Mouse (Mus musculus): ENCODE measurements around the gene Galnt2.

Galnt2 gene

DNA sequence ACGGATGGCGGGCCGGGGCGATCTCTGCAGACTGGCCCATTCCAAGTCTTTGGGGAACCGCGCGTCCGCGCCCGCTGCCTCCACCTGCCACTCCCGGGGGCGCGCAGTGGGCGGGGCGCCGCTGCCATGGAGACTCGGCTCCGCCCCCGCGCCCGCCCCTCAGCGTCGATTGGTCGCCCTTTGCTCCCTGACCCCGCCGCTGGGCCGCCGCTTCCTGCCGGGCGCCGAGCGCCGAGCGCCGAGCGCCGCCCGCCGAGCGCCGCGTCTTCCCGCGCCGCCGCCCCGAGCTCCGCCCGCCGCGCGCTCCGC, at the start of gene Galnt2:
TSS of gene Galnt2 (plus strand) at position 216 of the 309 bp plus-strand sequence.
- DNase-seq: peak; percentile 94 to 95

DNA sequence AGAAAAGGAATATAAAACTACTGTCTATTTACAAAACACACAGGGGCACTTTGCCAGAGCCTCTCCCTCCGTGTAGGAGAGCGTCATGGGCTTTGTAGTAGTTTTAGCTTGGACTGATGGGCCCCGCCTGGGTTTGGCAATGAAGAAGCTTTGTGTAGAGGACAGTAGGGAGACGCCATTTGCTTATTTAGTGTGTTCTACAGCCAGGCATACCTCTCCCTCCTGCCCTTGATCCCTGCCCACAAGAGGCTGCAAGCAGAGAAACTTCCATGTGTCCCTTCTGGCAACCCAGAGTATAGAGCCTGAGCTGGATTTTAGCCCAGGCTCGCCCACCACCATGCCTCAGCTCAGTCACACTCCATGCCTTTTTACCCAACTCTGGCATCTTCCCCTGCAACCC, 49.4 kb upstream of the Galnt2 start:
- no peak for DNase-seq

DNA sequence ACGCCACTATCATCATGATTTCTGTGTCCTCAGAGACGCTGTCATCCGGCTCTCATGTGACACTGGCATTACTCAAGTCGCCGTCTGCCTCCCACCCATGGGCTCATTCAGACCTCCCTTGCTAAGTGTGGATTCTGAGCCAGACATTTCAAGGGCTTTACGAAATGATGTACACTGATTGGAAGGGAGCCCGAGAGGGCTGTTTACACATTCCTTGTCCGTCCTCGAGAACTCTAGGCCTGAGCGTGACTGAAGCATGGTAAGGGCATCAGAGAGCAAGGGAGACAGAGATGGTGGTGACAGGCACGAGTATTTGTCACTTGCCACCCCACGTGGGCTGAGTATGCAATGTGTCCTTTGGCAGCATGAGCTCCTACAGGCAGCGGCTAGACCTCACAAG, 49.0 kb upstream of the Galnt2 start:
- DNase-seq: peak in 1 of 2 experiments; percentile 48

DNA sequence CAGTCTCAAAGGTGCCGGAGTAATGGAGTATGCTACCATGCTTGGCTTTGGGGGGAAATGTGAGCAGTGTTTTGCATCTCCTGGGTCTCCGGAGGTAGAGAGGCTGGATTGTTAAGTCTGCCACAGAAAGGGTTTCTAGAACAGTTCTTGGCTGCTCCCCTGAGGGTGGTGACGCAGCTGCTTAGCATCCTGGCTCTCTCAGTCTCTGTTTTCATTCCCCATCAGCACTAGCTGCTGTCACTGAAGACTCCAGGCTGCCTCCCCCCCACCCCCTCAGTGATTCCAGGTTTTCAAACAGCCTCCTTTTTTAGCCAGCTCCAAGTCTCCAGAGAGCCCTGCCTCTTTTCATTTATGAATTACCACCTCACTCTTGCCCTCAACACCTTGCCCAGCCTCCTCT, 47.1 kb upstream of the Galnt2 start:
- no peak for DNase-seq

DNA sequence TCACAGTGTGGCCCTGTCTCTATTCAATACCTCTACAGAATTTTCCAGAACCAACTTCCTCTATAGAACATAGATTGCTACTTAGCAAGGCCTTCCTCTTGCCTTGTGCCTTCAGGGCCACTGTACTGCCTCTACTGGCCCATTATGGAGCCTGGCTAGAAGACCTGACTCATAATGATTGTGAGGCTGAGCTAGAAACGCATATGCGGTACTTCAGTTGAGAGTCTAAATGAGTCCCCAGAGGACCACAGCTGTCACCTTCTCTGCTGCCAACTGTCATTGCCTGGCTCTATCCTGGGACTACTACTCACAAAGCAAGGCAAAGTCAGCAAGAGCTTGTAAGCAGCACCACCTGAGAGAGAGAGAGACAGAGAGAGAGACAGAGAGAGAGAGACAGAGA, 46.7 kb upstream of the Galnt2 start:
- DNase-seq: no peak

DNA sequence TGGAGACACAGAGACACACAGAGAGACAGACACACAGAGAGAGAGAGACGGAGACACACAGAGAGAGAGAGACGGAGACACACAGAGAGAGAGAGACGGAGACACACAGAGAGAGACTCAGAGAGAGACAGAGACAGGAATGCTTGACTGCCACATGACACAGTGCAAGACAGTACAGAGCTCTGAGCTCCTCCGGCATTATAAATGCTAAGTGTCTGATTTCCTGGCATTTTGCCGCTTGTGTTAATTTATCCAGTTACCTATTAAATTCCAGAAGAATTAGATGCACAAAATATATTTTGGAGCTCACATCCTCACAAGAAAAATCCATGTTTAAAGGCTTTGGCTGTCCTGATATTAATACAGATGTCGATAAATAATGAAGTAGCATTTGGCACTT, 46.1 kb upstream of the Galnt2 start:
- DNase-seq: peak in 1 of 2 experiments; percentile 12

DNA sequence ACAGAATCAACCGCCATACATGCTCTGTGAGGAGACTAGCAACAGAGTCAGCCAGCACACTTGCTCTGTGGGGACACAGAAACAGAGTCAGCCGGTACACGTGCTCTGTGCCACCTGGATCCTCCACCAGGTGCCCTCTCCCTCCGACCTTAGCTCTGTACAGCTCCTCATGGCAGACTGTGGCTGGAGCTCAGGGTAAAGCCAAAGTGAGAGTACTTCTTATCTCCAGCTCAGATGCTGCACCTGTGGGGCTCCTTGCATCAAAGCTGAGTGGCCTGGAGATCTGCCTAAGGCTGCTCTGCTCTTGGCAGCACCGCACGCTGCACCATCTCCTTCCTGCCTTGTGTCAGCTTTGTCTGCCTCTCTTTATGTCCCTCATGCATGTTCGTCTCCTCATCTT, 40.8 kb upstream of the Galnt2 start:
- no peak for DNase-seq

DNA sequence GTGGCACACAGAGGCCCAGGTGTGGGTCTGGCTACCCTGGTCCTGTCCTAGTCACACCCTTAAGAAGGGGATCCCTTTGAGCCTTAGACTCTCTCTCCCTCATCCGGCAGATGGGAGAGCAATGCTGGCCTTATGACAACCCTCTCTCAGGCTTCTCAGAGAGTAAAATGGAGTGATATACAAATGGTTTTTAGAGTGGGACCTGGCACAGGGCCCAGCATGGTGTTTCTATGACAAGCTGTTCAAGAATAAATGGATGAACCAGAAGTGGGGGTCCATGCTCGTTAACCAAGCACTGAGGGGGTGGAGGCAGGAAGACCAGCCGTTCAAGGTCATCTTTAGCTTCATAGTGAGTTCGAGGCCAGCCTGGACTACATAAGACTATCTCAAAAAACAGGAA, 38.9 kb upstream of the Galnt2 start:
- DNase-seq: no peak

DNA sequence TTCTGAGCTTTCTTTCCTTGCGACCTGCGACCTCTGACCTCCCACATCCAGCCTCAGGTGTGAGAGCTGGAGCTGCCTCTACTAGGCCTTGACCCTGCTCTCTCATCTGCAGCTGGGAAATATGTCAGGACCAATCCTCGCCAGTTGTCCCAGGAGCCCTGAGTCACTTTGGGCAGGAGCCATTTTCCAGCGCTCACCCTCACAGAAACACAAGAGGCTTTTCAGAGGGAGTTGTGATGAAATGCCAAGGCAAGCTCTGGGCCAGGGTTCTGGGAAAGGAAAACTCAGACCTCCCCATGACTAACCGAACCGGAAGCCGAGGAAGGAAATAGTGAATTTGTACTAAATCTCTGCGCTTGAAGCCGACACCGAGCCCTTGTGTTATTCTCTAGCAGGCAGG, 38.2 kb upstream of the Galnt2 start:
- DNase-seq: peak in 1 of 2 experiments; percentile 45

DNA sequence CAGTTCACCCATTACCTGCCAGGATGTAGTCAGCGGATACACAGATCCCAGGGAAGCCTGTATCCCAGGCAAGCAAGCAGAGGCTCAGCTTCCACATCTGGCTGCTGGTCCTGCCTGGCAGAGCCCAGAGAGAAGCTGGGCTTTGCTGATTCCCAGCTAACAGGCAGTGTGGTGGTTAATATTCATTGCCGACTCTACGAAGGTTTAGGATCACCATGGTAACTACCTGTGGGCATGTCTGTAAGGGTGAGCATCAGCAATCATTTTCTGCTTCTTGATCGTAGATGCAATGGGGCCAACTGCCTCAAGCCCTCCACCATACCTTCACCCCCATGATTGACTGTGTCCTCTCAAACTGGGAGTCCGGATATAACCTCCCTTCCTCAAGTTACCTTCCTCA, 37.2 kb upstream of the Galnt2 start:
- DNase-seq: no peak

DNA sequence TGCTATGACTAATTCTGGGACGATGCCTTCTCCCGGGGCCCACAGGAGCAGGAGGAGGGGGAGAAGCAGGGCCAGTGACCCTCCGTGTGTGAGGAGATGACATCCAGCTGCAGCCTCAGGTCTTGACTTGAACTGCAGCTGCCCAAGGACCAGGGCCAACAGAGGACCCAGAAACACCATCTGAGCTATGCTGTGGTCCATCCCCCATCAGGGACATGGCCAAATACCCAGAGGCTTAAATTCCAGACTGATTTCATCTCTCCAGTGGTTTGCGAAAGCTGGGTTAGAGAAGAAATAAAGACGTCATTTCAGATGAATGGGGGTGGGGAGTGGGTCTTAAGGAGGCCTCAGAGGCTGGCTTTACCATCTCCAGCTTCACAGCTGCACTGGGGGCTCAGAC, 35.0 kb upstream of the Galnt2 start:
- DNase-seq: no peak

DNA sequence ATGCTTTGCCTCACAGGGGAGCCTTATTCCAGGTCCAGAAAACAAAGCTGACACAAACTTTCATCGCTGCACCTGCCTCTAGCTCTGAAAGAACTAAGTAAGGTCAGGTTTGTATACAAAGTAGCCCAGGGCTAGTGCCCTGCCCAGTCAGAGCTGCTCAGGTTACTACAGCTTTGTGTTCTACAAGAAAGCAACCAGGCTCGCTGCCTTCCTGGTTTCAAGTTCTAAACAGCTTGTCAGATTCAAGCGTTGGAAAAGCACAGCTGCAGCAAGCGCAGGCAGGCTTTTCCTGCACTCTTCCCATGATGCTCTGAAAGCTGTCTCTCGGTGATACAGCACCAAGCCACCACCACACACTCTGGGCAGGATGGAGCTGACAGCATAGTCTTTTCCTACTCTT, 34.4 kb upstream of the Galnt2 start:
- DNase-seq: no peak

DNA sequence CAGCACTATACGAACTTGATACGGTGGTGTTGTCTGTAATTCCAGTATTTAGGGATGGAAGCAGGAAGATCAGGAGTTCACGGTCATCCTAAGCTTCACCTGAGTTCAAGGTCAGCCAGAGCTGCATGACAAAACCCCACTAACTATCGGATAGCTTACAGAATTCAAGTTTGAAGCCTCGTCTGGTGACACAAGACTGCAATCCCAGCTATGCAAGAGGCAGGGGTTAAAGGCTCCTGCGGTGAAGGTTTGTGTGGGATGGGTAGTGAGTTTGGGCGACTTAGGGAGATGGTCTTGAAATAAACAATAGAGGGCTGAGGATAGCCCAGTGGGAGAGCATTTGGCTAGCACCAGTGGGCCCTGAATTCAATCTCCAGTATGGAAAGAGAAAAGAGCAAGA, 33.0 kb upstream of the Galnt2 start:
- no peak for DNase-seq

DNA sequence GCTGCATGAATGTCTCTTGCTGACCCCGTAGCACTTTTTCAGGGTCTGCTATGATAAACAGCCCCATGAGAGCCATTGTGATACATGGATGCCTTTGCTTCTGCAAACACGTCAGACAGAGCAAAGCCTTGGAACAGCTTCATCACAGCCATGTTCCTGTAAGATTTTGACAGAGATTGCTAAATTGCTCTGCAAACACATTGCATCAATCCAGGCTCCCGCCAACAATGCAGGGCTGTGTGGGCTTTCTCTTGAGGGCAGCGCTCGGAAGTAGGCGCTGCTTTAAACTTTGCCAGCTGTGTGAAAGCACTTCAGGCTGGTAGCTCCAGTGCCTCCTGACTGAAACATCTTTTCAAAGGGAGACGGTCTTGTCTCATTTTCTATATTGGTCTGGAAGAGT, 30.8 kb upstream of the Galnt2 start:
- DNase-seq: no peak

DNA sequence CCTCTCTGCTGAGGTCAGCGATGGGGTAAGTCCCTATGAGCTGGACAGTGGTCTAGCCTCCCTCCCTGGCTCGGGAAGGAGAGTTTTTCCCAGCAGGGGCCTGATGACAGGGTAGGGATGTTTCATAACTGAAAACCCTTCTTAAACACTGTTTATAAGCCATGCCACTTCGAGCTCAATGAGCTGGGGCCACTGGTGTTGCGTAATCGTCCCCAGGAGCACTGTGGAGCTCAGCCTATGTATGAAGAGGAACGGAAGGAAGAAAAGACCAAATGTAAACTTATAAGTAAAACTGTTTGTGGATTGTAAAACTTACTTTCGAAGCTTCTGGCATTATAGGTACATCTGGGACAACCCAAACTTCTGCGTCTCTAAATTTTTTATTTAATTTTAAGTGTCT, 29.5 kb upstream of the Galnt2 start:
- DNase-seq: no peak

DNA sequence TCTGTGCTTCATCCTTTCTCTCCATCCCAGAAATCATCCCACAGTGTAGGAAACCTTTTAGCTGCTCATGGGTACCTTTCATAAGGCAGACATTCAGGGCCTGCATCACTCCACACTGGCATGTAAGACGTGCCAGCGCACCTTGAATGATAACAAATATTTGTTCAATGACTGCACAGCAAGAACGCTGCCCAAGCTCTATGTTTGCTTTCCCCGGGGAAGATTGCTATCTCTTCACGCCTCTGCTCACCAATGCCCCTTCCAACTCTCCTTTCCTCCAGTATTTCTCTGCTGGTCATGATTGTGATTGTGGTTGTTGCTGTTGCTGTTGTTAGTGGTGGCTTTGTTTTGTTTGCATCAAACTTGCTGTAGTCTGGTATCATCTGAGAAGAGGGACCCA, 28.3 kb upstream of the Galnt2 start:
- no peak for DNase-seq

DNA sequence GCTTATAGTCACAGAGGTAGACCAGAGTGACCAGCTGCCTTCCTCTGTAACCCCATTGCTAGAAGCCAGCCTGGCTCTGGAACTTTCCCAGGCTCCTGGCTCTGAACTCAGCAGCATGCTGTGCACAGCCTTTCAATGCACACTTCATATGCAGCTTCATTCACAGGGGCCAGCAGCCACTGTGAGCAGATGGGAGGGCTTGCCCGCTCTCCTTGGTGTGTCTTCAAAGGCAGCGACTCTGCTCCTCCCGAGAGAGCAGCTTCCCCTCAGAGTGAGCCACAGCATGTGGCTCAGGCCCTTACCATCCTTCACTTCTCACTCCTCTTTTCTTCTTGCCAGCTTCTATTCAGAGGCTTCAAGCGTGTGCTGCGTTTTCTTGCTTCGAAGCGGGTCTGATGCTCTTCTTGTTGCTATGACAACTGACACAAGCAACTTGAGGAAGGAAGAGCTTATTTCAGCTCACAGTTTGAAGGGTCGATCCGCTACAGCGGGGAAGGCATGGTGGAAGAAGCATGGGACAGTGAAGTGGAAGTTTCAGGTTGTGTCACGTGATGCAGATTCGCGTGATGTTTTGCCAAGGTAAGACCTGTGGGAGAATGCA, 27.1 kb upstream of the Galnt2 start:
- no peak for DNase-seq

DNA sequence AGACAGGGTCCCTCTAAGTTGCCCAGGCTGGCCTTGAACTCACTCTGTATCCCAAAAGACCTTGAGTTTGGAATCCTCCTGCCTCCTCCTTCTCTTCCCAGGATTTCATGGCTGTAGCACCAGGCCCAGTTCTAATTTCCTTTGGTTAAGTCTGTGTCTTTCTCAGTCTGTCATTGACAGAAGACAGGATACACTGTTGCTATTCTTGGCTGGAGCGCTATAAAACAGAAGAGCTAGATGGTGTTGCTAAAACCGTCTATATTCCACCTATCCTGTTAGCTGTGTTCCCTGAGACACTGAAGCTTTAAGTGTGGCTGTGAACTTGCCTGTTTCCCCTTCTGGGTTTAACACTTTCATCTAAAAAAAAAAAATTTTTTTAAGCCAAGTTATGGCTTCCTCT, 19.0 kb upstream of the Galnt2 start:
- DNase-seq: no peak

DNA sequence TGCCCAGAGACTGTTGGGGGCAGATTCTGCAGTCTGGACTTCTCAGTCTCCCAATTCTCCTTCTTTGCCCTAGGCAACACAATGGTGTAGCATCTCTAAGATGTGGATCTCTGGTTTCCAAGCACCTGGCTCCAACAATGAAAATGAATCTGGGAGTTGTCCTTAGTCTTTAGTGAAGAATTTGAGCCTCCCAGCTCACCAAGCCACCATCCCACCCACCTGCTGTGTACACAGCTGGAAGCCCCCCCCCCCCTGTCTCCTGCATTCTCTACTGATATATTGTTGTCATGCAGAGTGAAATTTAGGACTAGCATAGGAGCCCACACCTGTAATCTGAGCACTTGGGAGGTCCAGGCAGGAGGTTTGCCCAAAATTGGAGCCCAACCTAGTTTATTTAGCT, 14.2 kb upstream of the Galnt2 start:
- no peak for DNase-seq

DNA sequence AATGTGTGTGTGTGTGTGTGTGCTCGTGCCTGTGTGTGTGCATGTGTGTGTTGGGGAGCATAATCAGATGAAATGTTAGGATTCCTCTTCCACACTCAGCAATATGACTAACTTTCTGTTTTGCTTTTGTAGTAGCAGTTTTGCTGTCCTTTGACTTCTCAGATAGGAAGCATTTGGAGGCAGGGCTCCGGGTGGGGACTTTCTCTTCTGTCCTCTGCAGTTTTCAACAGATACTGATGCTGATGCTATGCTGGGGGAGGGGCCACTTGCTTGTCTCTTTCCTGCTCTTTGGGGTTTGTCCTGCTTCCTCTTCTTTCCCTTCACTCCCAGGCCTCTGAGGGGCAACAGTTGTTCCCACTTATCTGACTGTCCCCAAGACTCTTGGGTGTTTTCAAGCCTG, 1.3 kb upstream of the Galnt2 start:
- DNase-seq: no peak

DNA sequence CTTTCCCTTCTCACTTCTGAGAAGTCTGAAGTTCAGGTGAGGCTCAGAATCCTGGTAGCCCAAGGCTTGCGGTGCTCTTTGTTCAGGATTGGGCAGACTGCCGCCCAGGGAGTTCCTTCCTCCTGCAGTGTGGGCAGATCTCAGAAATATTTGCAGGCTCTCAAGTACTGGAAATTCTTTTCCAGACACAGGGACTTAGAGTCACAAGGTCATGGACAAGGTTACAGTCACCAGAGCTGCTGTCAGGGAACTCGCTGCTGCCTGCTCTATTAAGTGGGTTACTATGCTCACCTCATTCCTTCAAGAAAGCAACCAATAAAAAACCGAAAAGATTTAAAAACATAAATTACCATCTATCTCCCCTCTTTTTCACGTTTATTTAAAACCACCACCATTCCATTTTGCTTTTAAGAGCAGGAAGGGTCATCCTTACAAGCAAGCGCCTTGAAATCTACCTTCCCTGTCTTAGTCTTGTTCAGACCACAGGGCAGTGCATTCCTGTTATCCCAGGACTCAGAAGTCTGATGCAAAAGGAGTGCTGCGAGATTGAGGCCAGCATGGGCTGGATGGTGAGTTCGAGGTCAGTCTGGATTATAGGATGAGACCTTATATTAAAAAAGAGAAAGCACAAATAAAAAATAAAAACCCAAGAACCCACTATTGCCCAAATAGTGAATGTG, 555 bp upstream of the Galnt2 start:
- DNase-seq: no peak

DNA sequence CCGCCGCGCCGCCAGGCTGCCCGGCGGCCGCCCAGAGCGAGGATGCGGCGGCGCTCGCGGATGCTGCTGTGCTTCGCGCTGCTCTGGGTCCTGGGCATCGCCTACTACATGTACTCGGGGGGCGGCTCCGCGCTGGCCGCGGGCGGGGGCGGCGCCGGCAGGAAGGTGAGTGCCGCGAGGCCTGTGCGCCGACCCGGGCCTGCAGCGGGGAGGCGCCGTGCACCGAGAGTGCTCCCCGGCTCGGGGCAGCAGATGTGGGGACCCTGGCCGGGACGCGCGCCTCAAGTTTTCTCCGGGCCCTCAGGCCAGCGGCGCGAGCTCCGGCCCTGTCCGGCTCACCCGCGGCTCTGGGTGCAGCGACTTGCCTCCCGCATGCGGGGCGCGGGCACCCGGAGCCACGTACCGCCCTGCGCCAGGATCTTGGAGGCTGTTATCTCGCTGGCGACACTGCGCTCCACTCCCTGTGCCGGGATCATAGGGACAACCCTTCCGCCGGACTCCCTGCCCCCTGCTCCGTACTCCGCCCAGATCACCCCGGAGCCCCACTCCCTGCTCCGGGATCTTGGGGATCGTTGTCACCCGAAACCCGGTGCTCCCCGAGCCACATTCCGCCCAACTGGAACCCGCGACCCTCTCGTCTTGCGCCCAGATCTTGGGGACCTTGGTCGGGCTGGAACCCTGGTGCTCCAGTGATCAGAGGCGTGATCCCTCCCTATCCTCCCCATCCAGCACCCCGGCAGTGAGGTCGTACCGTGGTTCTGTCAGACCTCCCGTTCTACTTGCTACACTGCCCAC, 491 bp downstream of the Galnt2 start:
- DNase-seq: peak in 1 of 2 experiments; percentile 25

DNA sequence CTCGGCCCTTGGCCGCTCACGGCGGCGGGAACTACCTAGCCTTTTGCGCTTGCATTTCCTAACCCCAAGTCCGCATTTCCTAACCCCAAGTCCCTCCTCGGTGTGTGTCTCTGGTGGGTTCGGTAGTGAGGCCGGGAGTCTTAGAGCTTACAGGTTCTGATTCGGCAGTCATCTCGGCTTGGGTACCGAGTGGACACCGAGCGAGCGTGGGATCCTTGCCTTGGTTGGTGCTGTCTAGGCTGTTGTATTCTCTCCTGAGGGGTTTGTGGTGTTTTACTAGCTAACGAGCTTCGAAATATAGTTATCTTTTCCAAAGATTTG, 1.0 kb downstream of the Galnt2 start:
- no peak for DNase-seq

DNA sequence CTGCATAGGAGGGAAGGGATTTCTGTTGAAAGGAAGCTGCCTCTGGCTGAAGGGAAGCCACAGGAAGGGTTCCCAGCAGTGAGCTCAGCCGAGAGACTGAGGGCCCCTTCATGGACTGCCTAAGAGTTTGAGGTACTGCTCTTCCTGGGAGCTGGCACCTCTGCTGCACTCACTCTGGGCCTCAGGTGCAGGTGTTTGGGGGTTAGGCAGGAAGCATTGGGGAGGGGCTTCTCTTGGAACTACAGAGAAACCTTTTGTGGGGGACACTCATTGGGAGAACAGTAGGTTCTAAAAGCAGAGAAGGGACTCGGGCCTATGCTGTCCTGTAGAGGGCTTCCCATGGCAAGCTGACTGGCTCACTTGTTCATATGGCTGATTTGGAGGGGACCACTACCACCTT, 3.3 kb downstream of the Galnt2 start:
- no peak for DNase-seq

DNA sequence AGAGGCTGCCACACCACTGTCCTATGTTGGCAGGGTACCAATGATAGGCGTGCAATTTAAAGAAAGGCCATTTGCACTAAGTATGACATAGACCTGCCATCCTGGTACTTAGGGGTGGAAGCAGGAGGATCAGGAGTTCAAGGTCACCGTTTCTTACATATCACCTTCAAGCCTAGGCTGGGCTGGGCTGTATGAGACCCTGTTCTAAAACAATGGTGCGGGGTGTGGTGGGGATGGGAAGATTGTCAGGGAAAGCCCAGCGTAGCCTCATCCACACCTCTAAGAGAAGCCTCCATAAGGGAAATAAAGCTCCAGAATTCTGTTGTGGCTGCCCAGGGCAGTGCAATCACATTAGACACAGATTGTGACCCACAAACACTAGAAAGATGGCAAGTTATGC, 4.3 kb downstream of the Galnt2 start:
- no peak for DNase-seq

Data from kidney, postnatal 25 days (tissue).